Mouse (Mus musculus) thymus, postnatal 4 days (tissue): ENCODE data around the gene Stum.

Experiments used
- DNase-seq: peaks from one replicate; pipeline ENCODE4 v3.0.0; 2021

The Stum gene

GRCm38 (mm10) chr1:180383884-180384283, 99.4 kb downstream of the Stum start:
- DNase-seq = no peak
